Mouse (Mus musculus) bone marrow macrophage, adult 2 months (primary cell): ENCODE measurements around the gene Art3.

Source experiments
- CTCF ChIP-seq: IDR thresholded peaks from 2 replicates; pipeline ENCODE4 v1.5.1; 2012; ENCODE audit warnings: low read depth, mild to moderate bottlenecking, low read length, moderate library complexity
- POLR2A ChIP-seq: IDR thresholded peaks from 2 replicates; pipeline ENCODE4 v1.6.1; 2012; ENCODE audit warnings: mild to moderate bottlenecking, low read depth, low read length, borderline replicate concordance

DNA sequence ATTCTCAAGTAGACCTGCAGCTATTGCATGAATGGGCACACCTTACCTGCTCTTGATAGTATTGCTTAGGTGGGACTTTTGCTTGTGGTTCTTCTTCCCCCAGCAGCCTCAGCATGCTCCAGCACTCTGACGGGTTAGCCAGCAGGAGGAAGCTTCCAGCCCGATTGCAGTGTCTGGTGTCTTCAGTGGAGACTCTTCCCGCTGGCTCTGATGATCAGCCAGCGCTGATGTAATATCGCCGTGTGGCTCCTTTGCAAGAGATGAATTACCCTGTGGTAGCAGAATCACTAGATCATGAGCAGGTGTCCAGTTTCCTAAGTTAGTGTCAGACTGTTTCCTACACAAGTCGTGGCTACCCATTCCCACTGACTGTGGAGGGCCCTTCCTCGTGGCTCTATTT lies 13.4 kb downstream of the Art3 start:
- TF ChIP-seq CTCF (no peak), POLR2A (no peak)
